Mouse (Mus musculus) stomach, postnatal 0 days (tissue): ENCODE measurements around the gene Zmat3.

Source experiments
- CTCF ChIP-seq: IDR thresholded peaks from 2 replicates; pipeline ENCODE4 v1.5.1; 2016; ENCODE audit warnings: antibody characterized with exemption, low read depth, mild to moderate bottlenecking, moderate library complexity
- EP300 ChIP-seq: optimal IDR thresholded peaks from 2 replicates; pipeline ENCODE3; 2016; ENCODE audit warnings: antibody characterized with exemption

DNA sequence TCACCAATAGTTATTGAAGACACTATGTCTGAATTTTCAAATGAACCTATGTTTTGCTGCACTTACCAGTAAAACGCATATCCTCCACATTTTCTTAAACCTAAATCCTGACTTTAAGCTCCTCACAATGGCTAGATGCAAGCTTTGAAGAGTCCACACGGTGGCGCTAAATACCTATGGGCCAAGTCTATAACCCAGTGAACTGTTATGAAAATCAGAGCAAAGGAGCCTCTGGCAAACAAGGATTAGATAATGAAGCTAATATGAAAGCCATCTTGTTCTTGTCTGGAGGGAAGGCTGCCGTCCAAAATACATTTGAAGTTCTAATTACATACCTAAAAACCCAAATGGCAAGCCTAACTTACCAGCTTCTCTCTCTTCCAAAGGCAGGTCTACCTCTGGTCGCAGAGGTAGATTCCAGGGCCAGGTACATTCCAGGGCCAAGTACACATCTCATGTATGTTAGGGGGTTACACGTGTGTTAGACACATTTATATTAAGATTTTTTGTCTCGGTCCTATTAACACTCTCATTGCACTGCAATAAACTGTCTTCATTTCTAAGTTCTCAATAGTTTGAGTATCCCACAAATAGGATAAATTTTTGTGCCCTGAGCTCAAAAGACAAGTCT lies 32.2 kb downstream of the Zmat3 start:
- TF ChIP-seq CTCF (peak; percentile 99), EP300 (no peak)
